Mouse (Mus musculus): Measurements from ENCODE around the gene Oas1d. TPM values are rescaled to one million over a fixed set of nuclear protein-coding genes. Genes with fewer than 3 reads are reported as not detected.

Oas1d gene
- 0.11 and 0.32 TPM in 2 replicates for polyA plus RNA-seq (2012; rRNA removed; ENCODE audit: low replicate concordance)

GRCm38 (mm10) chr5:120914204-120914603 is at the start of gene Oas1d:
Gene Oas1d (plus strand): TSS chr5:120914536.

GRCm38 (mm10) chr5:120887413-120887812 is 26.9 kb upstream of the Oas1d start, which contains the start of gene Oas1g:
Gene Oas1g (minus strand): TSS chr5:120887613.

GRCm38 (mm10) chr5:120906791-120907733 is 7.3 kb upstream of the Oas1d start, which contains the start of gene Oas1a:
Gene Oas1a (minus strand): TSS chr5:120907521.

Other genes with a start within 250 kb of the Oas1d start
- 12.1 and 26.2 TPM in 2 replicates for gene Dtx1, start 202.6 kb upstream of the Oas1d start, polyA plus RNA-seq (2012; rRNA removed; ENCODE audit: low replicate concordance)
- 2.0 and 5.7 TPM in 2 replicates for gene Oas2, start 164.7 kb upstream of the Oas1d start, polyA plus RNA-seq (2012; rRNA removed; ENCODE audit: low replicate concordance)
- 3.4 and 73.2 TPM in 2 replicates for gene Oas3, start 136.9 kb upstream of the Oas1d start, polyA plus RNA-seq (2012; rRNA removed; ENCODE audit: low replicate concordance)
- 2.2 TPM in 1 of 2 replicates, not detected in the other for gene Oas1e, start 119.0 kb upstream of the Oas1d start, polyA plus RNA-seq (2012; rRNA removed; ENCODE audit: low replicate concordance)
- 1.3 and 3.9 TPM in 2 replicates for gene Oas1c, start 102.0 kb upstream of the Oas1d start, polyA plus RNA-seq (2012; rRNA removed; ENCODE audit: low replicate concordance)
- gene Oas1f, start 67.2 kb upstream of the Oas1d start, polyA plus RNA-seq (2012; rRNA removed; ENCODE audit: low replicate concordance): 0.08 TPM in 1 of 2 replicates, not detected in the other
- not detected in 2 replicates for gene Oas1h, start 53.1 kb upstream of the Oas1d start, polyA plus RNA-seq (2012; rRNA removed; ENCODE audit: low replicate concordance)
- gene Oas1g, start 26.9 kb upstream of the Oas1d start, polyA plus RNA-seq (2012; rRNA removed; ENCODE audit: low replicate concordance): 5.4 and 36.4 TPM in 2 replicates
- gene Oas1a, start 7.0 kb upstream of the Oas1d start, polyA plus RNA-seq (2012; rRNA removed; ENCODE audit: low replicate concordance): 13.5 and 52.3 TPM in 2 replicates
- gene Rph3a, start 95.6 kb downstream of the Oas1d start, polyA plus RNA-seq (2012; rRNA removed; ENCODE audit: low replicate concordance): 0.15 and 0.37 TPM in 2 replicates

Data from duodenum, adult 2 months (tissue).